Mouse (Mus musculus) myocyte (in vitro differentiated cells): ENCODE measurements at regions not wholly inside any gene's neighbourhood (a gene's known extent, or its start where the extent isn't known, plus 50 kb on each side); places are given as distances from the start of the nearest gene placed in this dataset.

Experiments
- H3K27me3 ChIP-seq: one replicate; pipeline ENCODE4 v1.6.1; 2011; ENCODE audit not compliant: control insufficient read depth, insufficient read depth, insufficient read length
- H3K36me3 ChIP-seq: one replicate; pipeline ENCODE4 v1.6.1; 2011; ENCODE audit not compliant: control insufficient read depth, insufficient read depth
- H3K4me2 ChIP-seq: one replicate; pipeline ENCODE4 v1.6.1; 2011; ENCODE audit warnings: low read depth, control low read depth
- H3K4me3 ChIP-seq: one replicate; pipeline ENCODE4 v1.5.1; 2011; ENCODE audit warnings: mild to moderate bottlenecking, control low read depth, moderate library complexity
- H3K79me2 ChIP-seq: one replicate; pipeline ENCODE4 v1.6.1; 2011; ENCODE audit not compliant: control insufficient read depth, insufficient read depth
- H3ac ChIP-seq: one replicate; pipeline ENCODE4 v1.6.1; 2011; ENCODE audit not compliant: control insufficient read depth, insufficient read length
- MYOD1 ChIP-seq, 3 experiments: IDR thresholded peaks; one replicate each; pipeline ENCODE4 v1.6.1; 2011; ENCODE audit warnings: control low read depth in 2 of 3, low read depth in 2 of 3, mild to moderate bottlenecking in 2 of 3, moderate library complexity in 1 of 3; ENCODE audit not compliant: insufficient read length in 2 of 3, control insufficient read depth in 1 of 3
- MYOG ChIP-seq, 3 experiments: IDR thresholded peaks; one replicate each; pipeline ENCODE4 v1.6.1; 2011; ENCODE audit warnings: control low read depth in 2 of 3, low read depth in 2 of 3, mild to moderate bottlenecking in 2 of 3; ENCODE audit not compliant: insufficient read length in 2 of 3, control insufficient read depth in 1 of 3, insufficient read depth in 1 of 3
- POLR2A ChIP-seq: IDR thresholded peaks from one replicate; pipeline ENCODE4 v1.6.1; 2011; ENCODE audit warnings: low read depth, mild to moderate bottlenecking, control low read depth, moderate library complexity; ENCODE audit not compliant: insufficient read length
- REST ChIP-seq: IDR thresholded peaks from one replicate; pipeline ENCODE4 v1.6.1; 2011; ENCODE audit warnings: mild to moderate bottlenecking, control low read depth, moderate library complexity; ENCODE audit not compliant: insufficient read depth, insufficient read length
- TCF12 ChIP-seq: IDR thresholded peaks from one replicate; pipeline ENCODE4 v1.6.1; 2011; ENCODE audit warnings: mild to moderate bottlenecking, control low read depth; ENCODE audit not compliant: poor library complexity, insufficient read depth, severe bottlenecking
- TCF3 ChIP-seq: IDR thresholded peaks from one replicate; pipeline ENCODE4 v1.6.1; 2011; ENCODE audit warnings: low read depth, control low read depth; ENCODE audit not compliant: insufficient read length
- USF1 ChIP-seq: IDR thresholded peaks from one replicate; pipeline ENCODE4 v1.6.1; 2011; ENCODE audit warnings: low read depth, mild to moderate bottlenecking, control low read depth, moderate library complexity

DNA sequence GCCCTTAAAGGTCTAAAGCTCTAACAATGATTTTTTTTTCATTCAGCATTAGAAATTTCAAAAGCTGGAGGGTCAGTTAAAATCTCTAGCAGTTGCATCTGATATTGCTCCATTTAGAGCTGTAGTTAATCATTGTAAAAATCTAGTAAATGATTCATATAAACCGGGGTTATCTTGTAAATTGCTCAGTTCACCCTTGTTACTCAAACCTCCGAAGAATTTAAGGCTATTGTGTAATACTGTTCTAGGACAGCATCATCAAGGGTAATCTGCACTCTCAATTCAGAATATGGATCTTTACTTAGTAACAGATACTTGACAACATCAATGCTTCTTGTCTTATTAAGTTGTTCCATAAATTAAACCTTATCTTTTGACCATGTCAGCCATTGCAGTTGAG, 157.7 kb downstream of the Izumo3 start:
- no peaks in the 10 kb centered on the region for H3K36me3 ChIP-seq
- no peak overlapping the region for H3ac ChIP-seq
- H3K4me2 ChIP-seq: no peak overlapping the region
- TF ChIP-seq REST: no peak
- TF ChIP-seq MYOG (IDR thresholded peaks at IDR 0.05; ENCODE audit: control insufficient read depth in 1 of 3, insufficient read depth in 1 of 3, insufficient read length in 2 of 3, low read depth in 2 of 3): no peak
- TF ChIP-seq POLR2A: no peak
- TF ChIP-seq TCF12: no peak
- TF ChIP-seq MYOD1 (IDR thresholded peaks at IDR 0.05; ENCODE audit: control insufficient read depth in 1 of 3, insufficient read length in 2 of 3, low read depth in 2 of 3): no peak
- no peak for TF ChIP-seq USF1
- no peak for TF ChIP-seq TCF3
- H3K4me3 ChIP-seq: no peak overlapping the region
- no peaks in the 10 kb centered on the region for H3K27me3 ChIP-seq
- H3K79me2 ChIP-seq: no peaks in the 10 kb centered on the region
